Mouse (Mus musculus) olfactory bulb, adult 2 months (tissue): ENCODE measurements around the gene Med6. TPM values are rescaled to one million over a fixed set of nuclear protein-coding genes. Genes with fewer than 3 reads are reported as not detected.
"Not testable (repeated sequence)": the region's sequence is repeated elsewhere in the genome, so short reads cannot be mapped to it uniquely, and the experiment has no call there.

Source experiments
- H3K27ac ChIP-seq: fragments of 200-500 bp; 2 replicates; pipeline ENCODE4 v1.5.1; 2012; ENCODE audit warnings: low read depth, low read length; ENCODE audit not compliant: insufficient read depth
- H3K4me1 ChIP-seq: fragments of 200-500 bp; 2 replicates; pipeline ENCODE4 v1.6.1; 2012; ENCODE audit warnings: low read length; ENCODE audit not compliant: control insufficient read depth, insufficient read depth
- H3K4me3 ChIP-seq: fragments of 200-500 bp; 2 replicates; pipeline ENCODE4 v1.5.1; 2012; ENCODE audit warnings: mild to moderate bottlenecking, low read depth, low read length, moderate library complexity; ENCODE audit not compliant: insufficient read depth
- CTCF ChIP-seq: fragments of 200-500 bp; IDR thresholded peaks from 2 replicates; pipeline ENCODE4 v1.5.1; 2012; ENCODE audit warnings: low read depth, mild to moderate bottlenecking, low read length, moderate library complexity; ENCODE audit not compliant: insufficient read depth
- POLR2A ChIP-seq: fragments of 200-500 bp; IDR thresholded peaks from 2 replicates; pipeline ENCODE4 v1.6.1; 2012; ENCODE audit warnings: mild to moderate bottlenecking, low read depth, low read length, moderate library complexity; ENCODE audit not compliant: insufficient read depth
- WGBS: fragments of 180-500 bp; shearing (Covaris S2); methylation state at CpG from one replicate; pipeline ENCODE4 v1.1.7; 2018; 5-methylcytosine and 5-hydroxymethylcytosine counted together
- polyA plus RNA-seq: library from polyadenylated mRNA; stranded (reverse); fragments of >200 nt; gene quantifications from 2 replicates; pipeline ENCODE4 v1.2.4, GENCODE M21; 2012; ENCODE audit warnings: low replicate concordance; ENCODE audit not compliant: missing spikeins, insufficient read depth, insufficient read length

Med6 gene
- polyA plus RNA-seq, 1 experiment, result not detected

GRCm38 (mm10) chr12:81568374-81568773 is 26.4 kb downstream of the Med6 start, which contains the start of gene Adam21:
Gene Adam21 (minus strand): TSS chr12:81568474.
- no peaks in the 10 kb centered on the region for H3K4me1 ChIP-seq
- H3K4me3 ChIP-seq, result no peak within 1 kb of the TSS
- no peak for TF ChIP-seq POLR2A
- no peak within 1 kb of the TSS for H3K27ac ChIP-seq
- WGBS, result 79% methylated on average over 1 of the region's 1 CpGs

- no peak for TF ChIP-seq CTCF
- H3K4me1 ChIP-seq, result no peaks in the 10 kb centered on the region
- no peak overlapping the region for H3K4me3 ChIP-seq
- H3K27ac ChIP-seq, result no peak overlapping the region
- 55% methylated on average over 5 of the region's 5 CpGs for WGBS
Measured at GRCm38 (mm10) chr12:81567931-81568330, 26.9 kb downstream of the Med6 start.

- TF ChIP-seq CTCF (no peak), POLR2A (no peak)
- Histone ChIP-seq H3K4me1 (no peaks in the 10 kb centered on the region), H3K4me3 (no peak overlapping the region), H3K27ac (no peak overlapping the region)
- WGBS, result 96% methylated on average over 3 of the region's 3 CpGs
Measured at GRCm38 (mm10) chr12:81564173-81564572, 30.6 kb downstream of the Med6 start.

GRCm38 (mm10) chr12:81549286-81549685 is 45.5 kb downstream of the Med6 start:
- H3K27ac ChIP-seq, result no peak overlapping the region
- TF ChIP-seq POLR2A (no peak), CTCF (no peak)
- no peaks in the 10 kb centered on the region for H3K4me1 ChIP-seq
- WGBS, result 82% methylated on average over 3 of the region's 3 CpGs
- H3K4me3 ChIP-seq, result no peak overlapping the region

GRCm38 (mm10) chr12:81547163-81547562 is 47.6 kb downstream of the Med6 start:
- no peak overlapping the region for H3K27ac ChIP-seq
- 75% methylated on average over 4 of the region's 4 CpGs for WGBS
- H3K4me1 ChIP-seq, result no peaks in the 10 kb centered on the region
- H3K4me3 ChIP-seq, result no peak overlapping the region
- no peak for TF ChIP-seq POLR2A
- TF ChIP-seq CTCF, result no peak

- H3K27ac ChIP-seq, result no peak overlapping the region
- H3K4me1 ChIP-seq, result 0 out of 2 replicates have a peak, but pooled peaks cover 3% of the 10 kb centered on the region
- WGBS, result 17% methylated on average over 4 of the region's 4 CpGs
- TF ChIP-seq POLR2A (no peak), CTCF (no peak)
- peak overlapping the region; percentile 99 for H3K4me3 ChIP-seq
Measured at GRCm38 (mm10) chr12:81533029-81533419, 61.8 kb downstream of the Med6 start.

- 0 out of 2 replicates have a peak, but pooled peaks cover 3% of the 10 kb centered on the region for H3K4me1 ChIP-seq
- H3K4me3 ChIP-seq, result peak within 1 kb of the TSS; percentile 99
- WGBS, result under 1% methylated on average over 46 of the region's 46 CpGs
- TF ChIP-seq CTCF (no peak), POLR2A (peak; percentile 56)
- peak within 1 kb of the TSS; percentile 61 for H3K27ac ChIP-seq
Measured at GRCm38 (mm10) chr12:81532316-81533028, 62.3 kb downstream of the Med6 start, which contains the start of the genes Gm20498 and Synj2bp. Gene Gm20498 (minus strand): TSS chr12:81532905. Gene Synj2bp (minus strand): TSS chr12:81532911.

- H3K27ac ChIP-seq, H3K4me3 ChIP-seq, H3K4me1 ChIP-seq: not testable (repeated sequence)
- 77% methylated on average over 8 of the region's 8 CpGs for WGBS
Measured at GRCm38 (mm10) chr12:81530587-81530986, 64.2 kb downstream of the Med6 start.

Other genes with a start within 250 kb of the Med6 start
- not detected in 2 replicates for gene Gm4787, start 215.5 kb downstream of the Med6 start, polyA plus RNA-seq
- not detected in 2 replicates for gene Adam4, start 173.1 kb downstream of the Med6 start, polyA plus RNA-seq
- gene Cox16, start 109.9 kb downstream of the Med6 start, polyA plus RNA-seq, result not detected in 2 replicates
- gene Gm20498, start 62.1 kb downstream of the Med6 start, polyA plus RNA-seq, result not detected in 2 replicates
- not detected in 2 replicates for gene Synj2bp, start 62.1 kb downstream of the Med6 start, polyA plus RNA-seq
- gene Adam21, start 26.5 kb downstream of the Med6 start, polyA plus RNA-seq, result not detected in 2 replicates
- not detected in 2 replicates for gene Ttc9, start 36.2 kb upstream of the Med6 start, polyA plus RNA-seq
- gene Map3k9, start 186.2 kb upstream of the Med6 start, polyA plus RNA-seq, result not detected in 2 replicates